Mouse (Mus musculus) lung, adult 10 weeks (tissue): ENCODE results near the gene Zbbx. TPM values are rescaled to one million over a fixed set of nuclear protein-coding genes. Genes with fewer than 3 reads are reported as not detected.

Source experiments
- polyA plus RNA-seq: library from polyadenylated mRNA; stranded (reverse); fragments of 350-450 nt; fragmentation: Illumina TruSeq; extraction: RNeasy Lipid Tissue Mini Kit (QIAGEN cat#74804); gene quantifications from one replicate; pipeline ENCODE4 v1.2.3, GENCODE M21; 2014; ENCODE audit warnings: low read depth, low replicate concordance; ENCODE audit not compliant: insufficient read depth

The Zbbx gene
- 0.75 TPM for polyA plus RNA-seq

GRCm38 (mm10) chr3:75164838-75165496 is at the start of gene Zbbx:
Zbbx (minus strand) TSS chr3:75165034.

Other genes with a start within 250 kb of the Zbbx start
- not detected for gene Serpini2, start 105.0 kb upstream of the Zbbx start, polyA plus RNA-seq